Mouse (Mus musculus) 3T3-L1 (cell line): Measurements from ENCODE around the gene Ptgr2.
A peak's percentile ranks its signal among the peaks of the same experiment; 100 is the strongest.
"Not testable (repeated sequence)": the region's sequence is repeated elsewhere in the genome, so short reads cannot be mapped to it uniquely, and the experiment has no call there.

Source experiments
- DNase-seq: peaks from one replicate; pipeline ENCODE4 v3.0.0-alpha.2; 2015; ENCODE audit warnings: low read depth, low spot score

The Ptgr2 gene

DNA sequence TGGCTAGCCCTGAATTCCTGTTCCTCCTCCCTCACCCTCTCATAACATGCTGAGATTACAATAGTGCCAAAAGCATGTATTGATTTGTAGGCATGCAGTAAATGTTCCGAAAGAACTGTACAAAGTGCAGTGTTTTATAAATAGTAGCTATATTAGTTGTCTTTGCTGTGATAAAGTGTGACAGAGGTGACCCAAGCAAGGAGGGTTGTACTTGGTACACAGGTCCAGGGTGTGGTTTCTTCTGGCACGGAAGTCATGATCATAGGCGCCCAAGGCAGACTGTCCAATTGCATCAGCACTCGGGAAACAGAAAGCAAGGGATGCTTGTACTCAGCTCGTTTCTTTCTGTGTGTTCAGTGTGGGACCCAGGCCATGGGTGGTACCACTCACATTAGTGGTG lies 19.1 kb downstream of the Ptgr2 start:
- DNase-seq: no peak

- no peak for DNase-seq
Observed at GRCm38 (mm10) chr12:84304554-84304953, 19.5 kb downstream of the Ptgr2 start.

DNA sequence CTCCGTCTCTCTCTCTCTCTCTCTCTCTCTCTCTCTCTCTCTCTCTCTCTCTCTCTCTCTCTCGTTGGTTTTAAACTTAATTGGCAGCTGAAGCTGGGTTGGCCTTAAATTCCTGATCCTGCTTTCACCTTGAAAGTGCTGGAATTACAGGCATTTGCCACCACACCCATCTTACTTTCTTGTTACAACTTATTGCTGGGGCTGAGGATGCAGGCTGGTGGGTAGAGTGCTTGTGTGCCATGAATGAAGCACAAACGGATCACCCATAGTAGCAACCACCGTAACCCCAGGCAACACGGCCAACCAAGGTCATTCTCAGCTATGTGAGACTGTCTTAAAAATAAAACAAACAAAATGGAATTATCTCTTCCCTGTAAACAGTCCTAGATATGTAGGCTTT lies 26.3 kb downstream of the Ptgr2 start:
- no peak for DNase-seq

- no peak for DNase-seq
Observed at GRCm38 (mm10) chr12:84316006-84316405, 31.0 kb downstream of the Ptgr2 start.

GRCm38 (mm10) chr12:84316721-84317621 lies 31.9 kb downstream of the Ptgr2 start, which contains the start of gene Zfp410:
TSS of gene Zfp410 (plus strand) at chr12:84316852.
- DNase-seq: peak; percentile 87

GRCm38 (mm10) chr12:84327111-84327512 lies 42.1 kb downstream of the Ptgr2 start:
- DNase-seq: peak; percentile 51

- DNase-seq: no peak
Observed at GRCm38 (mm10) chr12:84336963-84337625, 52.1 kb downstream of the Ptgr2 start.

DNA sequence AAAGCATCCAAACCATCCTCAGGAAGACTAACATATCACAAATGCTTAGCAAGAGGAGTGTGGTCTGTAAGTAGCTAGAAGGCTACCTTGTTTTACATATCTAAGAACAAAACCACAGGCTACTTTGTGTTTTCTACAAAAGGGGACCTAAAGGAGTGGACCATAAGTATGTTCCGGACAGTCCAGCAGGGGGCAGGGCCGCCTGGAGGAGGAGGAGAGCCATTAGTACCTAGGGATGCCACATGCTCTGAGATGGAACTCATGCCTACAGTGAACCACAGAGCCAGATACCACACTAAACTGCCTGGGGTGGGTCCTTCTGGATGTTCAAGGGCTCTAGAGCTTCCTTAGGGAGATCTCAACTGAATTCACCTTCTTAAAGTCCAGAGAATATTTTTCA lies 62.2 kb downstream of the Ptgr2 start:
- DNase-seq: peak; percentile 67

DNA sequence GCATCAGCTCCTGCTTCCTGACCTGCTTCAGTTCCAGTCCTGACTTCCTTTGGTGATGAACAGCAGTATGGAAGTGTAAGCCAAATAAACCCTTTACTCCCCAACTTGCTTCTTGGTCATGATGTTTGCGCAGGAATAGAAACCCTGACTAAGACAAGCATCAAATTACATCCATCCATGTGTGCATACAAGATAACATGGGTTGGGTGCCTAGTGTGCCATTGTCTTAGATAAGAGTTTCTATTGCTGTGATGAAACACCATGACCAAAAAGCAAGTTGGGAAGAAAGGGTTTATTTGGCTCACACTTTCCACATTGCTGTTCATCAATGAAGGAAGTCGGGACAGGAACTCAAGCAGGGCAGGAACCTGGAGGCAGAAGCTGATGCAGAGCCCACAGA lies 73.7 kb downstream of the Ptgr2 start:
- DNase-seq: not testable (repeated sequence)

- DNase-seq: peak; percentile 99
Observed at GRCm38 (mm10) chr12:84361555-84362489, 76.8 kb downstream of the Ptgr2 start, which contains the start of the genes Coq6 and Fam161b. TSS of gene Coq6 (plus strand) at chr12:84361657. TSS of gene Fam161b (minus strand) at chr12:84361833.

GRCm38 (mm10) chr12:84362872-84363271 lies 77.8 kb downstream of the Ptgr2 start:
- DNase-seq: peak; percentile 4

DNA sequence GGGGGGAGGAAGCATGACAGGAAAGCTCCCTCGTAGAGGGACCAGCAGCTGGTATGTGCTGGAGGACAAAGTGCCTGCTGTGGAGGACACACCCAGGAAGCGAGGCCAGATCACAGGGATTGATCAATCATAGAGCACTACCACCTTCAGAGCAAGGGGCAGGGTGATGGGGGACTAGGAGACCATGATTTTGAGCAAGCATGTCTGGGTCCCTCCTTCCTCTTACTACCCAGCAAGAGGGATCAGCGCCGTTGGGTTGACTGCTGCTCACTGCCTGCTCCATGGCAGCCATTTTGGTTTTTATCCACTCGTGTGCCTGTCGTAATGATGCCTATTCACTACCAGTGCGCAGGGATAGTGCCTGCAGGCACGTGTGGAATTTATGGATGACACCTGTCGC lies 79.3 kb downstream of the Ptgr2 start:
- no peak for DNase-seq

GRCm38 (mm10) chr12:84365137-84365536 lies 80.1 kb downstream of the Ptgr2 start:
- no peak for DNase-seq
